Mouse (Mus musculus): ENCODE data around the gene Ntm. TPM values are rescaled to one million over a fixed set of nuclear protein-coding genes. Genes with fewer than 3 reads are reported as not detected.

Gene Ntm
- total RNA-seq, 2 experiments from 2014 or later: not detected

- no peak for ATAC-seq (replicated peaks; ENCODE audit: low FRiP score, low TSS enrichment, poor library complexity, severe bottlenecking)
These were observed 271.6 kb downstream of the Ntm start for GRCm38 (mm10) chr9:29691186-29691855.

DNA sequence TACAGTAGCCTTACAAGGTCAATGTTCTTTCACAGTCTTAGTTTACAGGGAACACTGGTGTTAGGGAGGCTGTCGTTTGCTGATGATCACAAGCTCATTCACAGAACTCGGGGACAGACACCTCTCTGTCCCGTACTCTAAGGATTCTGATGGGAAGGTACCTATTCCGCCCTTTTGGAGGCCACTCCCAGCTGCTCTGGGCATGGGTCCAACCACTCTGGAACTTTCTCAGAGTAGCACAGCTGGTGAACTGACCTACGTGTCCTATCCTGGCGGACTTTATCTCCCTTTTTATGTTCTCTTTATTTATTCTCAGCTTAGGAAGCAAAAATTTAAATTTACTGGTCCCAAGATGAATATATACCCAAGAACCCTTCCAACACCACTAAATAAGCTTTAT lies 280.7 kb downstream of the Ntm start:
- no peak for ATAC-seq (replicated peaks; ENCODE audit: low FRiP score, low TSS enrichment, poor library complexity, severe bottlenecking)

DNA sequence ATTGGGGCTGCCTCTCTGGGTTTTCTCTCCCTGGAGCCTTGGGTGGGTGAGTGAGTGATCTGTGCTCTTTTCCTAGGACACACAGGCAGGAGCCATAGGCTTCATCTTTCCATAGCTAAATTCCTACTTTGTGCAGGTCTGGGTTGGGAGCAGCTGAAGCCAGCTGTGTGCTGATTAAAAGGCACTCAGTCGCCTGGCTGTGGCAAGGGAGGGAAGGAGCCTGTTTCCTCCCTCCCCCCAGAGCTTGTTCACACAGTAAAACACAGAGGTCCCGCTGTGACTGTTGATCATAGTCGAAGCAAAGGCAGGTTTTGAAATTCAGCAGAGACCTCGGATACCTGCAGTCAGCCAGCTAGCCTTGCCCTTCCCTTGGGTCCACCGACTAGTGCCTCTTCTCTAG lies 282.3 kb downstream of the Ntm start:
- ATAC-seq (replicated peaks; ENCODE audit: low FRiP score, low TSS enrichment, poor library complexity, severe bottlenecking): no peak

DNA sequence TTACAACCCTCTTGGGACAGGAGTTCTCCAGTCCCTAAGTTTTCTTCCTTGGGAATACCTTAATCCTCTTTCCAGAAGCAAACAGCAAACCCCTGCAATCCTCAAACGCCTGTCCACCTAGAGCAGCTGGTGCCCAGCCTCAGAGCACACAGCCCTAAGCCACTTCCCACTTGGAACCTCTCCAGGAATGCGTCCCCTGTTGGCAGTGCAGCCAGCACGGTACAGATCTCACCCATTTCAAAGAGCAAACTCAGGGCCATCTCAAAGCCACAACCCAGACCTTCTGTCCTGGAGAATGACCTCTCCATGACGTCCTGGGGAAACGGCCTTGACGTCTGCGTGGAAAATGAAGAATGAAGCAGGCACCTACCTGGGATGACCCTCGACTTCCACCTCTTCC lies 289.0 kb downstream of the Ntm start:
- no peak for ATAC-seq (replicated peaks; ENCODE audit: low FRiP score, low TSS enrichment, poor library complexity, severe bottlenecking)

DNA sequence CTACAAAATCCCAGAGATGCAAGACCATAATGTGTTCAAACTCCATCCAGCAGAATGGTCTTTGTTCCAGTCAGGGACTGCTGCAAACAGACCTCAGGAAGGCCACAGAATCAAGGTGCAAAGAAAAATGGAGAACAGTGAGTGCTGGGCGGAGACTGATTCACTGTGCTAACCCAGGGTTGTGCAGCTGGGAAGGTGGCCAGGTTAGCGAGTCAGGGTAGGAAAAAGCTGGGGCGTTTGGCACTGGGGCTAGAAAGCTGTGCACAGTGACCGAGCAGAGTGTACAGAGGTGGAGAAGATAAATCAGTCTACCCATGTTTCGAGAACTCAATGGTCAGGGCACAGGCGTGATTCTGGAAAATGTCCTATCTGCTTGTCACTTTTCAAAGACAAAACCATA lies 291.1 kb downstream of the Ntm start:
- ATAC-seq (replicated peaks; ENCODE audit: low FRiP score, low TSS enrichment, poor library complexity, severe bottlenecking): no peak

DNA sequence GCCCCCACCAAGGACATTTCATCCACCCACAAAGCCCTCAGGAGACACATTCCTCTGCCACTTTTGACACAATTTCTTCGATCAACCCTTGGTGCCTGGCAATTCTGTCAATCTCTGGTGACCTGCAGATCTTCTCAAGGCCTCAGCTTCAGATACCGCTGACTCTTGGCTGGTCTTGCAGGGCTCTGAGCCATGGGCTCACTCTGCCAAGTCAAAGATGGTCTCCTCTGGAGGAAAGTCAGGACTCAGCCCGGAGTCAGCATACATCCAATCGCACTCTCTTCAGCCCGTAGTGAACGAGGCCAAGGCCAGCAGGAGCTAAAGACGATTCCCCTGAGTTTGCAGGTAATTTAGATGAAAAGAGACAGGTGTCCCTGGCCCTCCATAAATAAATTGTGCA lies 299.7 kb downstream of the Ntm start:
- no peak for ATAC-seq (replicated peaks; ENCODE audit: low FRiP score, low TSS enrichment, poor library complexity, severe bottlenecking)

GRCm38 (mm10) chr9:29661468-29662145 lies 301.3 kb downstream of the Ntm start:
- peak; percentile 61; the same call in 1 of the 2 replicates for ATAC-seq (replicated peaks; ENCODE audit: low FRiP score, low TSS enrichment, poor library complexity, severe bottlenecking)

GRCm38 (mm10) chr9:29660059-29660613 lies 302.8 kb downstream of the Ntm start:
- no peak for ATAC-seq (replicated peaks; ENCODE audit: low FRiP score, low TSS enrichment, poor library complexity, severe bottlenecking)

- ATAC-seq (replicated peaks; ENCODE audit: low FRiP score, low TSS enrichment, poor library complexity, severe bottlenecking): no peak
These were observed 305.0 kb downstream of the Ntm start for GRCm38 (mm10) chr9:29657761-29658465.

DNA sequence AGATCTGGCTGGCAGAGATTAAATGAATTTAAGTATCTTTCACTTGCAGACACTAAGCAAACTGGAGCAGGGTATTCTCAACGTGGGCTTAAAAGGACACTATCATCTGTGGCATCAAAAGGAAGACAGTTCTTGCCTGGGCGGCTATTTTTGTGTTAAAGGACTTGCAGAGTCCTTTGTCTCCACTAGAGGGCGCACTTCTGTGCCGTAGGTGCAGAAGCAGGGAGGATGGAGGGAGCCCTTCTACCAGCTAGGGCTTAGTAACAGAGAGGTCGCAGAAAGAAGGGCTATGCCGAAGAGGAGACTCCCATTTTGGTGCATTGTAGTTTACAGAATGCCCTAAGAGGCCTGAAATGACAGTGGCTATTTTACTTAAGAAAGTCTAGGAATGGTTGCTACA lies 308.1 kb downstream of the Ntm start:
- ATAC-seq (replicated peaks; ENCODE audit: low FRiP score, low TSS enrichment, poor library complexity, severe bottlenecking): 0 out of 2 replicates have a peak, but pooled peaks have one; percentile 52

DNA sequence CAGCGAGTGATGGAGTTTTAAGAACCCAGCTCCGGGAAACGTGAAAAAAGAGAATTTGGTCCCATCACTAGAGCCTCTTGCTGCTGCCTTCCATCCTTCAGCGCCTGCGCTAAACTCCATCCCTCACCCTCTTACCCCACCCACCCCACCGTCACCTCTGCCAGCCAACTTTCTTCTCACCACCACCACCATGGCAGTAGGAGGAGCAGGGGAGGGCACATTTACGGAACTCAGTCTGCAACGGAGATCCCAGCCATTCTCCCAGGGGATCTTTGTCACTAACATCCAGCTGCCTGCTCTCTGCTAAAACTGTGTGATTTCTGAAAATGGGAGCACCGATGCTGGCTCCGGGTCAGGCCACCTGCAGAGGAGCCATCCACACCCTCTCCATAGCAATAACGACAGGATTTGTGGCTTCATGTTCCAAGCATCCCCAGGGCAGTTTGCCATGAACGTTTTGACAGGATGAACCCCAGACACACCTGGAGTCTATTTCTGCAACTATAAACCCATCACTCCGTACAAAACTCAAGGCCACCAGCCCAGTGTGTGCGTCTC lies 309.2 kb downstream of the Ntm start:
- ATAC-seq (replicated peaks; ENCODE audit: low FRiP score, low TSS enrichment, poor library complexity, severe bottlenecking): no peak

- no peak for ATAC-seq (replicated peaks; ENCODE audit: low FRiP score, low TSS enrichment, poor library complexity, severe bottlenecking)
These were observed 310.1 kb downstream of the Ntm start for GRCm38 (mm10) chr9:29652854-29653253.

- no peak for ATAC-seq (replicated peaks; ENCODE audit: low FRiP score, low TSS enrichment, poor library complexity, severe bottlenecking)
These were observed 311.1 kb downstream of the Ntm start for GRCm38 (mm10) chr9:29651856-29652255.

- ATAC-seq (replicated peaks; ENCODE audit: low FRiP score, low TSS enrichment, poor library complexity, severe bottlenecking): no peak
These were observed 311.7 kb downstream of the Ntm start for GRCm38 (mm10) chr9:29651226-29651625.

DNA sequence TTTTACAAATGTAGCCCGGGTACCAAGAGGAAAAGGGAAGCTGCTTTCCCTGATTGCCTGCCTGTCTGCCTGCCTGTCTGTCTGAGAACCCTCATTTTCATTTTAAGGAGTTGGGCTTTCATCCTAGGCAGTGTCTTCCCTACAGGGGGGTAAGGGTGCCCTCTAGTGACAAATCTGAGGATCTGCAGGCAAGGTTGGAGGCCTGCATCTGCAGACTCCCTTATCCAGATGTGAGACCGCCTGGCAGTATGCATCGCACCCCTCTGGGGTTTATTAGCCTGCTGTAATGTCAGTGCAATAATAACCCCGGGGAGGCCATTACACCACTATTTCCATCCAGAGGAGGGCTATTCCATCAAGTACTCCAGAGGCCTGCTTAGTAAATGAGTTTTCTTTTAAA lies 312.3 kb downstream of the Ntm start:
- no peak for ATAC-seq (replicated peaks; ENCODE audit: low FRiP score, low TSS enrichment, poor library complexity, severe bottlenecking)

DNA sequence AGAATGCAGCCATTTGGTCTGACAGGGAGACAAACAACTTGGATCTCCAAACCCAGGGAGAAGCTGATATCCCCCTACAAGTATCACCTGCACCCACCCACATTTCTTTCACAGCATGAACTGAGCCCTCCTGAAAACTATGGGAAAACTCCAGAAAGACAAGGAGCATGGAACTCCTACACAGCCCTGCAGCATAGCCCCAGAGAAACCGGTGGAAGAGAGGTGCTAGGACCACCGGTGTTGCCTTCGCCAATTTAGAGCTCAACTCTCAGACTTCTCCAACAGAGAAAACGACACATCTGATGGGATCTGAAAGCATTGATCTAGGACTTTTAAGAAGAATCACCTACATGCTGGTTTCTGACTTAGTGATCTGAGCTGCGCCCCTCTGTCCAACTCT lies 312.7 kb downstream of the Ntm start:
- ATAC-seq (replicated peaks; ENCODE audit: low FRiP score, low TSS enrichment, poor library complexity, severe bottlenecking): no peak

GRCm38 (mm10) chr9:29648256-29648655 lies 314.7 kb downstream of the Ntm start:
- ATAC-seq (replicated peaks; ENCODE audit: low FRiP score, low TSS enrichment, poor library complexity, severe bottlenecking): no peak

GRCm38 (mm10) chr9:29647764-29648163 lies 315.2 kb downstream of the Ntm start:
- no peak for ATAC-seq (replicated peaks; ENCODE audit: low FRiP score, low TSS enrichment, poor library complexity, severe bottlenecking)

- ATAC-seq (replicated peaks; ENCODE audit: low FRiP score, low TSS enrichment, poor library complexity, severe bottlenecking): no peak
These were observed 317.0 kb downstream of the Ntm start for GRCm38 (mm10) chr9:29645796-29646400.

All from megakaryocyte-erythroid progenitor cell, adult 5-6 weeks (primary cell).